Mouse (Mus musculus): Measurements from ENCODE around the gene Slc35a5.

DNA sequence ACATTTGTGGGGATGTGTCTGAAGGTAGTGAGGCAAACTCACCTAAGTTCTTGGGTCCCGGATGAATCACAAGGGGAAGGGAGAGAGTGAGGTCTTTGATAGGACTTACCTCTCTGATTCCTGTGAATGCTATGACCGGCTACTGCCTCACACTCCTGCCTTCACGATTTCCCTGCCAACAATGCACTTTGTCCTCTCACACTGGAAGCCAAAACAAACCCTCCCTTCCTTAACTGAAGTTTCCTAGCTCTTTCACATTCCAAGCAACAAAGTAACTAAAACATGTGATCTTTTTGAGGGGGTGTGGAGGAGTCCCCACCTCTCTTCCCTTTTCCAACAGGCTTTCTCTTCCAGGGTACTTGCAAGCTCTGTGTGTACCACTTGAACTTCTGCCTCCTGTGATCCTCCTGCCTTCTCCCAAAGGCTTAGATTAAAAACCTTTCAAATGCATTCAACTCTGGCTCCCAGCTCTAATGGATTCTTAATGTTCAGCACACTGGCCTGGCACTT, 3.7 kb downstream of the Slc35a5 start:
- no peak for TF ChIP-seq CTCF (IDR thresholded peaks at IDR 0.05; ENCODE audit: control insufficient read depth, insufficient read depth, insufficient replicate concordance, low read depth, low read length)
- no peak for TF ChIP-seq POLR2A (IDR thresholded peaks at IDR 0.05; ENCODE audit: control insufficient read depth, low read depth, low read length)

Measured in testis, adult 2 months (tissue).